Comparison of ENCODE assay signal across 8 mouse cellular contexts in the genomic region with DNA sequence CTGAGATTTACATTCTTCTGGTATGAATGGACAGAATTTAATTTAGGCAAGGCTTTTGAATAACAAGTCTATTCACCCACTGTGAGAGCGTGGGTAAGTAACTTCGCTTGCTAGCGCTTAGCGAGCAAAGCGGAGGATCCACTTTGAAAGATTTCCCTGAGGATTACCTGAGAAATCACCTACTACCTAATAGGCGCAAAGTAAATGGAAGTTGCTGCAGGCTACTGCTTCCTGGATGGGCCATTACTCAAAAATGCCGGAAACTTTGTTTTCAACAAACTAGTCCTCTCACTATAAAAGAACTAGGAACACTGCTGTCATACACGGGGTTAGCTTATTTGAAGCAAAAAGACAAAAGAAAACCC. TPM values are rescaled to one million over a fixed set of nuclear protein-coding genes. Genes with fewer than 3 reads are reported as not detected.
DNase-seq lines count a peak whose midpoint lies in the region; ATAC-seq and TF ChIP-seq lines count a peak whose summit lies in the region.

No protein-coding gene starts in this region.

- H3K9me3 ChIP-seq in kidney, embryonic 16.5 days (ENCODE audit: low read length) = peaks cover 2% of the 10 kb centered on the region; the same call in 1 of the 2 replicates
- H3K9me3 ChIP-seq in embryonic facial prominence, embryonic 10.5 days = no peaks in the 10 kb centered on the region
- no peaks in the 10 kb centered on the region for H3K9me3 ChIP-seq in intestine, embryonic 14.5 days (ENCODE audit: control insufficient read depth, low read length)
- H3K9me3 ChIP-seq in midbrain, postnatal 0 days (ENCODE audit: low read length) = no peaks in the 10 kb centered on the region

- H3K4me1 ChIP-seq in kidney, embryonic 16.5 days (ENCODE audit: insufficient read depth, low read length) = no peaks in the 10 kb centered on the region
- H3K4me1 ChIP-seq in embryonic facial prominence, embryonic 10.5 days = no peaks in the 10 kb centered on the region
- H3K4me1 ChIP-seq in intestine, embryonic 14.5 days (replicated peaks; ENCODE audit: control insufficient read depth, insufficient read depth, low read length) = no peaks in the 10 kb centered on the region
- H3K4me1 ChIP-seq in midbrain, postnatal 0 days (ENCODE audit: insufficient read depth, low read length) = no peaks in the 10 kb centered on the region

- no peak overlapping the region for H3K27ac ChIP-seq in kidney, embryonic 16.5 days (ENCODE audit: low read length)
- peak overlapping the region; percentile 70 for H3K27ac ChIP-seq in embryonic facial prominence, embryonic 10.5 days (replicated peaks)
- H3K27ac ChIP-seq in intestine, embryonic 14.5 days (ENCODE audit: low read depth) = 0 out of 2 replicates have a peak overlapping the region, but pooled peaks have one; percentile 0
- H3K27ac ChIP-seq in midbrain, postnatal 0 days (ENCODE audit: low read depth, low read length) = no peak overlapping the region

- H3K27me3 ChIP-seq in kidney, embryonic 16.5 days (ENCODE audit: insufficient read depth, low read length) = no peaks in the 10 kb centered on the region; the same call in 1 of the 2 replicates
- H3K27me3 ChIP-seq in embryonic facial prominence, embryonic 10.5 days (replicated peaks; ENCODE audit: low read depth, poor library complexity, severe bottlenecking) = peaks cover 44% of the 10 kb centered on the region
- 0 out of 2 replicates have a peak, but pooled peaks cover 2% of the 10 kb centered on the region for H3K27me3 ChIP-seq in intestine, embryonic 14.5 days (replicated peaks; ENCODE audit: control insufficient read depth, insufficient read depth, low read length)
- H3K27me3 ChIP-seq in midbrain, postnatal 0 days (ENCODE audit: insufficient read depth, low read length) = no peaks in the 10 kb centered on the region; the same call in 1 of the 2 replicates

- WGBS in kidney, embryonic 16.5 days = 31% methylated on average over 8 of the region's 8 CpGs
- 21% methylated on average over 8 of the region's 8 CpGs for WGBS in embryonic facial prominence, embryonic 10.5 days
- WGBS in intestine, embryonic 14.5 days = 13% methylated on average over 8 of the region's 8 CpGs
- 25% methylated on average over 8 of the region's 8 CpGs for WGBS in midbrain, postnatal 0 days

- H3K9ac ChIP-seq in kidney, embryonic 16.5 days (replicated peaks; ENCODE audit: low read length) = peak overlapping the region; percentile 59
- H3K9ac ChIP-seq in intestine, embryonic 14.5 days (ENCODE audit: low read length) = peak overlapping the region; percentile 20; the same call in 1 of the 2 replicates
- H3K9ac ChIP-seq in midbrain, postnatal 0 days (replicated peaks; ENCODE audit: low read length, poor library complexity, severe bottlenecking) = no peak overlapping the region

- no peaks in the 10 kb centered on the region for H3K36me3 ChIP-seq in kidney, embryonic 16.5 days (ENCODE audit: insufficient read depth, low read length)
- H3K36me3 ChIP-seq in embryonic facial prominence, embryonic 10.5 days (replicated peaks) = no peaks in the 10 kb centered on the region
- no peaks in the 10 kb centered on the region for H3K36me3 ChIP-seq in intestine, embryonic 14.5 days (ENCODE audit: control insufficient read depth, insufficient read depth, low read length)
- H3K36me3 ChIP-seq in midbrain, postnatal 0 days (ENCODE audit: insufficient read depth, low read length) = no peaks in the 10 kb centered on the region

- DNase-seq in kidney, adult 9 months = no peak
- DNase-seq in embryonic facial prominence, embryonic 10.5 days (ENCODE audit: low spot score) = no peak
- peak; percentile 57 for DNase-seq in intestine, embryonic 14.5 days (ENCODE audit: low spot score)
- DNase-seq in midbrain, postnatal 0 days (ENCODE audit: low spot score) = no peak
- no peak for DNase-seq in gastrocnemius, adult 18-20 months (ENCODE audit: low spot score)
- DNase-seq in right cerebral cortex, postnatal 25 days = no peak
- no peak for DNase-seq in retina, postnatal 1 day

- TF ChIP-seq CTCF in midbrain, postnatal 0 days (IDR thresholded peaks at IDR 0.05) = no peak

- peak overlapping the region; percentile 63 for H3K4me2 ChIP-seq in kidney, embryonic 16.5 days (replicated peaks; ENCODE audit: low read depth, low read length)
- peak overlapping the region; percentile 52 for H3K4me2 ChIP-seq in intestine, embryonic 14.5 days (ENCODE audit: low read length)
- H3K4me2 ChIP-seq in midbrain, postnatal 0 days (ENCODE audit: low read depth, low read length, poor library complexity, severe bottlenecking) = peak overlapping the region; percentile 73

- peak overlapping the region; percentile 56 for H3K4me3 ChIP-seq in kidney, embryonic 16.5 days (ENCODE audit: low read length)
- peak overlapping the region; percentile 64 for H3K4me3 ChIP-seq in embryonic facial prominence, embryonic 10.5 days
- peak overlapping the region; percentile 47 for H3K4me3 ChIP-seq in intestine, embryonic 14.5 days (ENCODE audit: low read depth, low read length)
- H3K4me3 ChIP-seq in midbrain, postnatal 0 days (ENCODE audit: low read depth, low read length) = peak overlapping the region; percentile 48

- ATAC-seq in kidney, embryonic 16.5 days (ENCODE audit: low FRiP score, low TSS enrichment) = peak; percentile 33; the same call in 1 of the 2 replicates
- peak; percentile 67 for ATAC-seq in intestine, embryonic 14.5 days (replicated peaks; ENCODE audit: low FRiP score, low TSS enrichment, low read depth)
- ATAC-seq in midbrain, postnatal 0 days (ENCODE audit: low FRiP score) = no peak; the same call in 1 of the 2 replicates

RNA-seq across cellular contexts. Expression of gene Tbc1d8b, which starts 0.4 kb away (rescaled TPM):
- polyA plus RNA-seq in kidney, embryonic 16.5 days (2015; fragmentation: Nextera tagmentation; extraction: Ambion mirVana) = 2.3 and 2.9 TPM in 2 replicates
- 0.74 and 1.1 TPM in 2 replicates for polyA plus RNA-seq in embryonic facial prominence, embryonic 10.5 days (2016; fragmentation: Nextera tagmentation; extraction: Ambion mirVana)
- 1.5 and 1.7 TPM in 2 replicates for polyA plus RNA-seq in intestine, embryonic 14.5 days (2014; fragmentation: Nextera tagmentation; extraction: Ambion mirVana)
- 0.71 and 0.85 TPM in 2 replicates for total RNA-seq in midbrain, postnatal 0 days (2014; rRNA removed)
- 0.27 TPM in 2 replicates for polyA plus RNA-seq in midbrain, postnatal 0 days (2015; fragmentation: Nextera tagmentation; extraction: Ambion mirVana)
- total RNA-seq in gastrocnemius, adult 18-20 months (2021) = 1 to 10 TPM; 4.1 to 6.3 TPM

RNA-seq across cellular contexts. Expression of gene Gm15013, which starts 29.9 kb away (rescaled TPM):
- 0.20 TPM in 1 of 2 replicates, not detected in the other for polyA plus RNA-seq in kidney, embryonic 16.5 days (2015; fragmentation: Nextera tagmentation; extraction: Ambion mirVana)
- polyA plus RNA-seq in embryonic facial prominence, embryonic 10.5 days (2016; fragmentation: Nextera tagmentation; extraction: Ambion mirVana) = 0.84 TPM in 1 of 2 replicates, not detected in the other
- not detected in 2 replicates for polyA plus RNA-seq in intestine, embryonic 14.5 days (2014; fragmentation: Nextera tagmentation; extraction: Ambion mirVana)
- not detected in 2 replicates for total RNA-seq in midbrain, postnatal 0 days (2014; rRNA removed)
- not detected in 2 replicates for polyA plus RNA-seq in midbrain, postnatal 0 days (2015; fragmentation: Nextera tagmentation; extraction: Ambion mirVana)
- not detected for total RNA-seq in gastrocnemius, adult 18-20 months (2021)

Comparison
In these comparisons a context has a peak if more than half of its experiments do, and no peak if none do; other contexts are left out.
1. H3K27ac ChIP-seq: peak in embryonic facial prominence, embryonic 10.5 days (single experiment) and intestine, embryonic 14.5 days (single experiment); none in kidney, embryonic 16.5 days (single experiment) and midbrain, postnatal 0 days (single experiment).
2. Peak in every context shown above with its lines, with median percentiles within 50 percentile points of each other: H3K4me2 ChIP-seq and H3K4me3 ChIP-seq.